In genomic region chr9:15538979-15539533, GRCm38 (mm10) we compare ENCODE assay signal across 23 mouse cellular contexts. TPM values are rescaled to one million over a fixed set of nuclear protein-coding genes. Genes with fewer than 3 reads are reported as not detected.
DNase-seq lines count a peak whose midpoint lies in the region; ATAC-seq and TF ChIP-seq lines count a peak whose summit lies in the region.
"Had no signal": no experiment of that assay in that cellular context is flagged by ENCODE, and none has a peak within 500 bp of the region (broad histone marks: within the 10 kb centered on the region; RNA-seq: fewer than 3 reads in every experiment).

No protein-coding gene starts in this region.

- peaks cover 18% of the 10 kb centered on the region for H3K4me1 ChIP-seq in embryonic facial prominence, embryonic 14.5 days (ENCODE audit: control insufficient read depth, insufficient read depth, low read length)
- peaks cover 24% of the 10 kb centered on the region for H3K4me1 ChIP-seq in embryonic facial prominence, embryonic 10.5 days
- peaks cover 13% of the 10 kb centered on the region; the same call in 1 of the 2 replicates for H3K4me1 ChIP-seq in lung, postnatal 0 days (ENCODE audit: insufficient read depth, low read depth, low read length)
- H3K4me1 ChIP-seq in forebrain, embryonic 16.5 days (replicated peaks; ENCODE audit: control insufficient read depth, insufficient read depth, low read length) = no peaks in the 10 kb centered on the region
- no peaks in the 10 kb centered on the region for H3K4me1 ChIP-seq in cerebellum, adult 2 months (ENCODE audit: control insufficient read depth, insufficient read depth, low read length)
- H3K4me1 ChIP-seq: forebrain, embryonic 12.5 days had no signal

- no peak for TF ChIP-seq CTCF in lung, postnatal 0 days (IDR thresholded peaks at IDR 0.05)
- TF ChIP-seq CTCF in cerebellum, adult 2 months (IDR thresholded peaks at IDR 0.05; ENCODE audit: borderline replicate concordance, insufficient read depth, low read depth, low read length) = no peak

- no peak for TF ChIP-seq EP300 in lung, postnatal 0 days (IDR thresholded peaks at IDR 0.05)

- no peak for TF ChIP-seq POLR2A in cerebellum, adult 2 months (IDR thresholded peaks at IDR 0.05; ENCODE audit: borderline replicate concordance, insufficient read depth, low read length)

- H3K36me3 ChIP-seq in embryonic facial prominence, embryonic 14.5 days (ENCODE audit: control insufficient read depth, insufficient read depth, low read length) = no peaks in the 10 kb centered on the region
- H3K36me3 ChIP-seq in embryonic facial prominence, embryonic 10.5 days (replicated peaks) = peaks cover 17% of the 10 kb centered on the region
- no peaks in the 10 kb centered on the region for H3K36me3 ChIP-seq in lung, postnatal 0 days (ENCODE audit: insufficient read depth, low read length)
- H3K36me3 ChIP-seq in forebrain, embryonic 16.5 days (ENCODE audit: control insufficient read depth, insufficient read depth) = no peaks in the 10 kb centered on the region
- H3K36me3 ChIP-seq: forebrain, embryonic 12.5 days had no signal

- no peak overlapping the region for H3K4me2 ChIP-seq in embryonic facial prominence, embryonic 14.5 days (ENCODE audit: low read depth, low read length)
- no peak overlapping the region for H3K4me2 ChIP-seq in lung, postnatal 0 days (replicated peaks; ENCODE audit: low read depth, low read length)
- H3K4me2 ChIP-seq in forebrain, embryonic 16.5 days (ENCODE audit: low read length) = no peak overlapping the region
- H3K4me2 ChIP-seq: embryonic facial prominence, embryonic 12.5 days; forebrain, embryonic 12.5 days; heart, embryonic 12.5 days; hindbrain, embryonic 14.5 days had no signal

- no peak overlapping the region for H3K4me3 ChIP-seq in embryonic facial prominence, embryonic 14.5 days (ENCODE audit: low read depth, low read length)
- no peak overlapping the region for H3K4me3 ChIP-seq in embryonic facial prominence, embryonic 10.5 days
- H3K4me3 ChIP-seq in lung, postnatal 0 days (ENCODE audit: low read depth, low read length) = no peak overlapping the region
- no peak overlapping the region for H3K4me3 ChIP-seq in forebrain, embryonic 16.5 days (replicated peaks; ENCODE audit: low read length)
- no peak overlapping the region for H3K4me3 ChIP-seq in cerebellum, adult 2 months (replicated peaks; ENCODE audit: insufficient read depth, low read depth, low read length)
- H3K4me3 ChIP-seq: embryonic facial prominence, embryonic 12.5 days; forebrain, embryonic 12.5 days; gastrocnemius, adult 2 months; heart, embryonic 12.5 days; hindbrain, embryonic 10.5 days had no signal

- H3K9ac ChIP-seq in embryonic facial prominence, embryonic 14.5 days (ENCODE audit: low read depth, low read length) = no peak overlapping the region
- H3K9ac ChIP-seq in lung, postnatal 0 days (replicated peaks; ENCODE audit: low read depth) = no peak overlapping the region
- H3K9ac ChIP-seq in forebrain, embryonic 16.5 days (replicated peaks; ENCODE audit: low read depth, low read length) = no peak overlapping the region
- H3K9ac ChIP-seq: embryonic facial prominence, embryonic 12.5 days; forebrain, embryonic 12.5 days; forebrain, postnatal 0 days; heart, embryonic 12.5 days; hindbrain, embryonic 14.5 days had no signal

- H3K27me3 ChIP-seq in embryonic facial prominence, embryonic 14.5 days (replicated peaks; ENCODE audit: control insufficient read depth, insufficient read depth, low read length) = no peaks in the 10 kb centered on the region
- H3K27me3 ChIP-seq in embryonic facial prominence, embryonic 10.5 days (replicated peaks; ENCODE audit: low read depth, poor library complexity, severe bottlenecking) = no peaks in the 10 kb centered on the region
- no peaks in the 10 kb centered on the region for H3K27me3 ChIP-seq in lung, postnatal 0 days (replicated peaks; ENCODE audit: insufficient read depth, low read length)
- no peaks in the 10 kb centered on the region for H3K27me3 ChIP-seq in forebrain, embryonic 16.5 days (replicated peaks; ENCODE audit: control insufficient read depth, insufficient read depth, low read length)
- H3K27me3 ChIP-seq in cerebellum, adult 2 months (ENCODE audit: control insufficient read depth, insufficient read depth, low read length) = no peaks in the 10 kb centered on the region
- H3K27me3 ChIP-seq: CH12.LX; embryonic facial prominence, embryonic 12.5 days; forebrain, embryonic 12.5 days; heart, embryonic 12.5 days; Patski had no signal

- peak; percentile 6; the same call in 1 of the 2 replicates for ATAC-seq in embryonic facial prominence, embryonic 14.5 days (ENCODE audit: low read depth)
- peak; percentile 30; the same call in 1 of the 2 replicates for ATAC-seq in lung, postnatal 0 days
- peak; percentile 51 for ATAC-seq in inflammation-experienced regulatory T-cells, adult 6 months
- no peak for ATAC-seq in forebrain, embryonic 16.5 days
- ATAC-seq: forebrain, postnatal 0 days; Patski had no signal

- no peaks in the 10 kb centered on the region for H3K9me3 ChIP-seq in embryonic facial prominence, embryonic 14.5 days (ENCODE audit: control insufficient read depth, low read length)
- no peaks in the 10 kb centered on the region for H3K9me3 ChIP-seq in embryonic facial prominence, embryonic 10.5 days
- H3K9me3 ChIP-seq in lung, postnatal 0 days (ENCODE audit: low read length) = no peaks in the 10 kb centered on the region
- no peaks in the 10 kb centered on the region for H3K9me3 ChIP-seq in forebrain, embryonic 16.5 days (ENCODE audit: control insufficient read depth, low read length)
- H3K9me3 ChIP-seq: embryonic facial prominence, embryonic 12.5 days; forebrain, embryonic 12.5 days; heart, embryonic 12.5 days; hindbrain, embryonic 10.5 days had no signal

- WGBS in embryonic facial prominence, embryonic 14.5 days = 84% methylated on average over 8 of the region's 8 CpGs
- WGBS in embryonic facial prominence, embryonic 10.5 days = 97% methylated on average over 8 of the region's 8 CpGs
- 68% methylated on average over 8 of the region's 8 CpGs for WGBS in lung, postnatal 0 days
- 84% methylated on average over 8 of the region's 8 CpGs for WGBS in forebrain, embryonic 16.5 days
- 85% methylated on average over 8 of the region's 8 CpGs for WGBS in cerebellum, adult 2 months

- peak; percentile 39 for DNase-seq in embryonic facial prominence, embryonic 14.5 days (ENCODE audit: low spot score)
- DNase-seq in embryonic facial prominence, embryonic 10.5 days (ENCODE audit: low spot score) = no peak
- peak; percentile 34 for DNase-seq in lung, postnatal 0 days (ENCODE audit: low spot score)
- no peak for DNase-seq in lung, adult 18-20 months
- no peak for DNase-seq in cerebellum, adult 2 months
- DNase-seq: adrenal gland, adult 2 months; adrenal gland, postnatal 25 days; B cell, adult 2 months; cerebellum, adult 18-20 months; cerebellum, postnatal 10 days; embryo, embryonic 11 days; forebrain, postnatal 0 days; gastrocnemius, adult 2 months; gastrocnemius, postnatal 25 days had no signal

- H3K27ac ChIP-seq in embryonic facial prominence, embryonic 14.5 days (replicated peaks; ENCODE audit: low read depth, low read length) = no peak overlapping the region
- no peak overlapping the region for H3K27ac ChIP-seq in embryonic facial prominence, embryonic 10.5 days (replicated peaks)
- no peak overlapping the region for H3K27ac ChIP-seq in lung, postnatal 0 days (ENCODE audit: low read length)
- H3K27ac ChIP-seq in forebrain, embryonic 16.5 days (ENCODE audit: low read length) = no peak overlapping the region
- H3K27ac ChIP-seq in cerebellum, adult 2 months (ENCODE audit: insufficient read depth, low read length) = no peak overlapping the region
- H3K27ac ChIP-seq: embryonic facial prominence, embryonic 12.5 days; forebrain, embryonic 12.5 days; gastrocnemius, adult 2 months; hindbrain, embryonic 10.5 days; hindbrain, embryonic 14.5 days had no signal

RNA-seq across cellular contexts. Expression of gene Smco4, which starts 45.8 kb away (rescaled TPM):
- polyA plus RNA-seq in embryonic facial prominence, embryonic 14.5 days (2014; fragmentation: Nextera tagmentation; extraction: Ambion mirVana) = 5.6 and 7.3 TPM in 2 replicates
- 2.5 and 2.6 TPM in 2 replicates for polyA plus RNA-seq in embryonic facial prominence, embryonic 10.5 days (2016; fragmentation: Nextera tagmentation; extraction: Ambion mirVana)
- polyA plus RNA-seq in lung, postnatal 0 days (2015; fragmentation: Nextera tagmentation; extraction: Ambion mirVana) = 3.8 TPM in 2 replicates
- polyA plus RNA-seq in inflammation-experienced regulatory T-cells, adult 6 months (2017; shearing (Covaris generic)) = 10 to 100 TPM; 12.3 to 61.1 (median 54.2) TPM
- 1.0 and 1.8 TPM in 2 replicates for polyA plus RNA-seq in forebrain, embryonic 16.5 days (2015; fragmentation: Nextera tagmentation; extraction: Ambion mirVana)
- 4.6 and 5.8 TPM in 2 replicates for polyA plus RNA-seq in cerebellum, adult 2 months (2012; rRNA removed)

Comparison
In these comparisons a context has a peak if more than half of its experiments do, and no peak if none do; other contexts are left out.
1. DNase-seq: peak in embryonic facial prominence, embryonic 14.5 days (single experiment) and lung, postnatal 0 days (single experiment); none in embryonic facial prominence, embryonic 10.5 days (single experiment), lung, adult 18-20 months (0 of 2) and cerebellum, adult 2 months (0 of 2).